Mouse (Mus musculus) heart, embryonic 14.5 days (tissue): ENCODE data around the gene Ptprs. TPM values are rescaled to one million over a fixed set of nuclear protein-coding genes. Genes with fewer than 3 reads are reported as not detected.

ENCODE experiments used
- ATAC-seq: fragments of 200-750 bp; cut with Nextera tagmentation; 2 replicates; pipeline ENCODE4 v1.8.0; 2017; ENCODE audit warnings: low read depth, moderate TSS enrichment; ENCODE audit not compliant: insufficient number of reproducible peaks, insufficient read depth, low FRiP score
- H3K27ac ChIP-seq, 2 experiments: fragments of 200-500 bp in 1 of 2; fragments of 300-500 bp in 1 of 2; sonication (generic) in 1 of 2; replicated peaks in 1 of 2; 2 replicates each; pipeline ENCODE4 v1.5.1; 2012 to 2014; ENCODE audit warnings: low read depth in 2 of 2, low read length in 2 of 2, control low read depth in 1 of 2, mild to moderate bottlenecking in 1 of 2, mixed read lengths in 1 of 2; ENCODE audit not compliant: control insufficient read depth in 1 of 2, insufficient read depth in 1 of 2
- H3K27me3 ChIP-seq: fragments of 300-500 bp; sonication (generic); 2 replicates; pipeline ENCODE4 v1.6.1; 2014; ENCODE audit warnings: mild to moderate bottlenecking, low read length, control low read depth; ENCODE audit not compliant: control insufficient read depth, insufficient read depth
- H3K36me3 ChIP-seq: fragments of 300-500 bp; sonication (generic); 2 replicates; pipeline ENCODE4 v1.6.1; 2014; ENCODE audit warnings: mild to moderate bottlenecking, control low read depth, low read length, mixed read lengths; ENCODE audit not compliant: control insufficient read depth, insufficient read depth
- H3K4me1 ChIP-seq, 2 experiments: fragments of 200-500 bp in 1 of 2; fragments of 300-500 bp in 1 of 2; sonication (generic) in 1 of 2; 2 replicates each; pipeline ENCODE4 v1.6.1; 2012 to 2014; ENCODE audit warnings: low read length in 2 of 2, control low read depth in 1 of 2, mixed read lengths in 1 of 2; ENCODE audit not compliant: control insufficient read depth in 2 of 2, insufficient read depth in 2 of 2
- H3K4me2 ChIP-seq: fragments of 300-500 bp; sonication (generic); 2 replicates; pipeline ENCODE4 v1.6.1; 2014; ENCODE audit warnings: mild to moderate bottlenecking, low read length
- H3K4me3 ChIP-seq, 2 experiments: fragments of 200-500 bp in 1 of 2; fragments of 300-500 bp in 1 of 2; sonication (generic) in 1 of 2; 2 replicates each; pipeline ENCODE4 v1.5.1; 2012 to 2014; ENCODE audit warnings: low read length in 2 of 2, mild to moderate bottlenecking in 2 of 2, control low read depth in 1 of 2, low read depth in 1 of 2, moderate library complexity in 1 of 2; ENCODE audit not compliant: control insufficient read depth in 1 of 2, insufficient read depth in 1 of 2
- H3K9ac ChIP-seq: fragments of 300-500 bp; sonication (generic); 2 replicates; pipeline ENCODE4 v1.6.1; 2014; ENCODE audit warnings: mild to moderate bottlenecking, low read length
- H3K9me3 ChIP-seq: fragments of 300-500 bp; sonication (generic); 2 replicates; pipeline ENCODE4 v1.6.1; 2016; ENCODE audit warnings: low read length, control low read depth; ENCODE audit not compliant: control insufficient read depth
- WGBS: fragments of 180-500 bp; shearing (Covaris S2); extraction: QIAGEN DNeasy Blood & Tissue Kit; methylation state at CpG from one replicate; pipeline ENCODE4 v1.1.7; 2014; 5-methylcytosine and 5-hydroxymethylcytosine counted together
- polyA plus RNA-seq: library from polyadenylated mRNA; unstranded; fragments of >200 nt; fragmentation: Nextera tagmentation; extraction: Ambion mirVana; gene quantifications from 2 replicates; pipeline ENCODE4 v1.2.1, GENCODE M21; 2014

The Ptprs gene
- polyA plus RNA-seq, 1 experiment from 2014 or later: 60.1 TPM

DNA sequence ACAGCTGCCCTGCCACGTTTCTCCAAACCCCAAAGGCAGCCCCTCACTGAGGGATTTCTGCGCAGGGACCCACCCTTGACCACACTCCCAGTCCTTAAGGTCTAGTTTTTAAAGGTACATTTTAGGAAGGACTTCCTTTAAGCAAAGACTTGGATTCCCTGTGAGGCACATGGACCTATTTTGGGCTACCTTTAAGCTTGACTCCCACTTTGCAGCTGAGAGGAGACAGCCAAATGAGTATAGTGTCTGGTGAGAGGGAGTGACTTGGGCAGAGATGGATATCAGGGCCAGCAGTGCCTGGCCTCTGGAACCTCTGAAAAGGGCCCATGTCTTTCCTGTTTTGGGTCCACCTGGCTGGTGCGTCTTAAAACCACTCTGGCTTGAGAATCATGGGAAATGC is 50.3 kb downstream of the Ptprs start:
- Histone ChIP-seq H3K4me1 (peaks cover 7 to 9% of the 10 kb centered on the region in 2 experiments), H3K9me3 (no peaks in the 10 kb centered on the region), H3K4me2 (peak overlapping the region; percentile 91), H3K9ac (peak overlapping the region; percentile 71), H3K27me3 (no peaks in the 10 kb centered on the region; the same call in 1 of the 2 replicates), H3K4me3 (peak overlapping the region; percentile 16 to 46; a peak in 3 of 4 replicates), H3K27ac (no peak overlapping the region), H3K36me3 (peaks cover 65% of the 10 kb centered on the region)
- WGBS: 40% methylated on average over 3 of the region's 3 CpGs
- no peak for ATAC-seq

DNA sequence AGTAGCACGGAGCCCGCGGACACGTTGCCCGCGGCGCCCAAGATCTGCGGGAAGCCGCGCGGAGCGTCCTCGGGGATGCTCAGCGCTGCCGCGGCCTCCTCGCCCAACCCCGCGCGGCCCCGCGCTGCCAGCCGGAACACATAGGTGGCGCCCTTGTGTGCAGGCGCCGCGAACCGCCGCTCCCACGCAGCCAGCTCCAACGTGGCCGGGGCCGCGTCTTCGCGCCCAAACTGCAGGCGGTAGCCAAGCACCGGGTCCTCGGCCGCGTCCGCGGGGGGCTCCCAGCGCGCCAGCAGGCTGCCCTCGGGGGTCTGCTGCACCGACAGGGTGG is 50.7 kb downstream of the Ptprs start:
- Histone ChIP-seq H3K4me1 (peaks cover 7 to 9% of the 10 kb centered on the region in 2 experiments), H3K4me2 (peak overlapping the region; percentile 91), H3K27ac (no peak overlapping the region), H3K9ac (peak overlapping the region; percentile 71), H3K4me3 (peak overlapping the region; percentile 38 to 46), H3K27me3 (no peaks in the 10 kb centered on the region; the same call in 1 of the 2 replicates), H3K9me3 (no peaks in the 10 kb centered on the region), H3K36me3 (peaks cover 67% of the 10 kb centered on the region)
- 1% methylated on average over 46 of the region's 47 CpGs for WGBS
- peak; percentile 51; the same call in 1 of the 2 replicates for ATAC-seq

DNA sequence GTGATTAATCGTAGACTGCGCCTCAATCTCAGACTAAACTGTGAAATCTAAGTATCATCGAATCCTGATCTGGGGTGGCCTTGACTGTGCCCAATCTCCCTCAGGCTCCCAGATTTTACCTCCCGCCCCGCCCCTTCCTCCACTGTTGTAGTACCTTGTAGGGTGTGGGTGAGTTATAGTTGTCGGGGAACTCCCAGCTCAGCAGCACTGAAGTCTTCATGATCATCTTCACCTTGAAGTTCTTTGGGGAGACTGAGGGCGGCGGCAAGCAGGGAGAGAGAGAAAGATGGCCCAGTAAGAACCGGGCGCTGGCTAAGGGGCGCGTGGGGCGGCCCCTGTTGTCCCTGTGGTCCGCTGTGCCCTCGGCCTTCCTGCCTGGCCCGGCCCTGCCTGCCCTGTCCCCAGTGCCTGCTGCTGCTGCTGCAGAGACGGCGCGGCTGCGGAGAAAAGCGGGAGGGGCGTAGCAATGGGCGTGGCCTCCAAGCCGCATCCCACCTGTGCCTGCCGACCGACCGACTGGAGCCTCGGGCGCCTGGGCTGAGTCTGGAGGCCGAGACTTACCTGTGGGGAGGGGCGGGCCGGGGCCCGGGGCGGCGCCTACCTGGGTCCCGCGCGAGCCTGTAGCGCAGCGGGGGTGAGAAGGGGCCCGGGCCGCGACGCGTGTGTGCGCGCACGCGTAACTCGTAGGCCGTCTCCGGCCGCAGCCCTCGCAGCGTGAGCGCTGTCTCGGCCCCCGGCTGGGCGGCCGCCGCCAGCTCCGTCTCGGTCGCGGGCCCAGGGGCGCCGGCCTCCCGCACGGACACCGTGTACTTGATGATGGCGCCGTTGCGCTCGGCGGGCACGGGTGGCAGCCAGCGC is 51.3 kb downstream of the Ptprs start:
- peak overlapping the region; percentile 38 to 46 for H3K4me3 ChIP-seq
- no peak overlapping the region for H3K27ac ChIP-seq
- H3K27me3 ChIP-seq: no peaks in the 10 kb centered on the region; the same call in 1 of the 2 replicates
- H3K9ac ChIP-seq: peak overlapping the region; percentile 71
- peak; percentile 32; the same call in 1 of the 2 replicates for ATAC-seq
- 13% methylated on average over 73 of the region's 77 CpGs for WGBS
- peaks cover 73% of the 10 kb centered on the region for H3K36me3 ChIP-seq
- H3K4me2 ChIP-seq: peak overlapping the region; percentile 91
- H3K4me1 ChIP-seq: peaks cover 7 to 9% of the 10 kb centered on the region in 2 experiments
- H3K9me3 ChIP-seq: no peaks in the 10 kb centered on the region

DNA sequence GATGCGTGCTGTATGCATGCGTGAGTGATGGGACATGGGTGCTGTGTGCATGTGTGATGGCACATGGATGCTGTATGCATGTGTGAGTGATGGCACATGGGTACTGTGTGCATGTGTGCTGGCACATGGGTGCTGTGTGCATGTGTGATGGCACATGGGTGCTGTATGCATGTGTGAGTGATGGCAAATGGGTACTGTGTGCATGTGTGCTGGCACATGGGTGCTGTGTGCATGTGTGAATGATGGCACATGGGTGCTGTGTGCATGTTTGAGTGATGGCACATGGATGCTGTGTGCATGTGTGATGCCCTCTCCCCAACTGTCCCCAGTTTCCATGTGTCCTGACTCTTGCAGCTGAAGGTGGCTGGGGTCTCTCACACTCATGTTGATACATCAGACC is 56.3 kb downstream of the Ptprs start:
- Histone ChIP-seq H3K27ac (no peak overlapping the region), H3K4me2 (no peak overlapping the region), H3K9me3 (no peaks in the 10 kb centered on the region), H3K4me1 (no peaks in the 10 kb centered on the region; a peak in 1 of 4 replicates), H3K4me3 (no peak overlapping the region), H3K27me3 (no peaks in the 10 kb centered on the region), H3K9ac (no peak overlapping the region), H3K36me3 (peaks cover 92% of the 10 kb centered on the region)
- ATAC-seq: no peak
- 98% methylated on average over 2 of the region's 2 CpGs for WGBS

DNA sequence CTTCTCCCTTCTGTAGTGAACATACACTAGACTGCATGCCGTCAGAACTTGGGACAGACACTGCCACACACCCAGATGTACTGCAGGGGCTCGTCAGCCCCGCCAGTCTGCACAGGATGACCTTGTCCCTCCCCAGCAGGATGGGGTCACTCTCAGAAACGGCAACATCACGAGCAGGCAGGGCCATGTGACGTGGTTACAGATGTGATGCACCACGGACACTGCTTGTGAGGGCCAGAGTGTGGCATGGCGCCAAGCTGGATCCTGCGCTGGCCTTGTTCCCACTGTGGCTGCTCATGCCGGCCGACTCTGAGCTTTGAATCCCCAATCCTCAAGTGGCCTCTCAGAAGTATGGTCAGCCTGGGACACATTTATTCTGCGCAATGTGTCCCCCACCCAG is 58.0 kb downstream of the Ptprs start:
- no peak overlapping the region for H3K27ac ChIP-seq

DNA sequence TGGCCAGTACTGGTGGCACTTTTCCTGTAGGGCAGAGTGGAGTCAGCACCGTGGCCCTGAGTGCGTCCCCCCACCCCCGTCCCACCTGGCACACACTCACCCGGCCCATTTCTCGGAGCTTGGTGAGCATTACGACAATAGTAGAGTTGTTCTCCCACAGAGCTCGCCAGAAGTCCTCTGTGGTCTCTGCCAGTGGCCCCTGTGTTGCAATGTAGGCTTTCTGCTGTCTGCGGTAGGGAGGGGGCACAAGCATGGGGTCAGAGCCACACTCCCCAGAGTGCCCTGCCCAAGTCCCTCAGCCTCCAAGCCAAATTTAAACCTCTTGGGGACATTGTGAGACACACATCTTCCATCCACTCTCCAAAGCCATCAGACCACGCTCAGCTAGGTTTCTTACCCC is 61.5 kb downstream of the Ptprs start:
- H3K9me3 ChIP-seq: no peaks in the 10 kb centered on the region
- no peak overlapping the region for H3K27ac ChIP-seq
- no peaks in the 10 kb centered on the region for H3K27me3 ChIP-seq
- no peak overlapping the region for H3K4me3 ChIP-seq
- peaks cover 2 to 3% of the 10 kb centered on the region in 2 experiments; a peak in 3 of 4 replicates for H3K4me1 ChIP-seq
- H3K9ac ChIP-seq: no peak overlapping the region
- ATAC-seq: no peak
- H3K4me2 ChIP-seq: no peak overlapping the region
- peaks cover 93% of the 10 kb centered on the region for H3K36me3 ChIP-seq
- WGBS: 92% methylated on average over 9 of the region's 9 CpGs

More for the DNA sequence above, 58.0 kb downstream of the Ptprs start:
- ATAC-seq: no peak
- 66% methylated on average over 12 of the region's 12 CpGs for WGBS
- Histone ChIP-seq H3K36me3 (peaks cover 98% of the 10 kb centered on the region), H3K27me3 (no peaks in the 10 kb centered on the region), H3K9ac (no peak overlapping the region), H3K9me3 (no peaks in the 10 kb centered on the region), H3K4me2 (no peak overlapping the region), H3K4me1 (no peaks in the 10 kb centered on the region), H3K4me3 (no peak overlapping the region)

DNA sequence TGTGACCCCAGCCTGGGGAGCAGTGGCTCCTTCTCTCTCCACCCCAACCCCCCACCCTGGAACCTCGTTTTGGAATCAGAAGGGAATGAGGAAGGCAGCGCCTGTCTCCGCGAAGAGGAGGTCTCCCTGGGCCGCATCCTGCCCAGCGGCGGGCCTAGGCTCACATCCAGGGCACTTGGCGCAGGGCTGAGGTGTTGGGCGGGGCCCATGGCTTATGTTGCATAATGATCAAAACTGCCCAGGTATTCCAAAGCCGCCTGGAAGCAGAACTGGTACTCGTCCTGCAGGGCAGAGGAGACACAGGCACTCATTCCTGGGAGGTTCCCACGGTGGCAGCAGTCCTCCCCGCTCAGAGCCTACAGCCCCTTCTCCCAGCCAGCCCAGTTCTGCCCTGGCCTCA is 63.2 kb downstream of the Ptprs start:
- H3K4me3 ChIP-seq: no peak overlapping the region
- no peak overlapping the region for H3K4me2 ChIP-seq
- peaks cover 6 to 14% of the 10 kb centered on the region in 2 experiments for H3K4me1 ChIP-seq
- H3K36me3 ChIP-seq: peaks cover 76% of the 10 kb centered on the region
- H3K9me3 ChIP-seq: no peaks in the 10 kb centered on the region
- H3K27ac ChIP-seq: no peak overlapping the region
- H3K9ac ChIP-seq: no peak overlapping the region
- no peaks in the 10 kb centered on the region for H3K27me3 ChIP-seq
- WGBS: 77% methylated on average over 13 of the region's 13 CpGs
- no peak for ATAC-seq
